Mouse (Mus musculus) liver, embryonic 13.5 days (tissue): ENCODE measurements around the gene Thsd4. TPM values are rescaled to one million over a fixed set of nuclear protein-coding genes. Genes with fewer than 3 reads are reported as not detected.
"Not testable (repeated sequence)": the region's sequence is repeated elsewhere in the genome, so short reads cannot be mapped to it uniquely, and the experiment has no call there.

Experiments
- ATAC-seq: fragments of 200-750 bp; cut with Nextera tagmentation; 2 replicates; pipeline ENCODE4 v1.8.0; 2017; ENCODE audit warnings: low read depth, mild to moderate bottlenecking, moderate number of reproducible peaks, moderate library complexity
- DNase-seq: peaks from one replicate; pipeline ENCODE4 v3.0.0; 2022
- H3K27ac ChIP-seq: fragments of 300-500 bp; sonication (generic); 2 replicates; pipeline ENCODE4 v1.5.1; 2015; ENCODE audit warnings: moderate library complexity, mild to moderate bottlenecking, inconsistent platforms
- H3K27me3 ChIP-seq: fragments of 300-500 bp; sonication (generic); 2 replicates; pipeline ENCODE4 v1.6.1; 2015; ENCODE audit warnings: mild to moderate bottlenecking, inconsistent platforms
- H3K36me3 ChIP-seq: fragments of 300-500 bp; sonication (generic); 2 replicates; pipeline ENCODE4 v1.6.1; 2015; ENCODE audit warnings: mild to moderate bottlenecking, inconsistent platforms
- H3K4me1 ChIP-seq: fragments of 300-500 bp; sonication (generic); replicated peaks from 2 replicates; pipeline ENCODE4 v1.6.1; 2015; ENCODE audit warnings: inconsistent platforms
- H3K4me2 ChIP-seq: fragments of 300-500 bp; sonication (generic); 2 replicates; pipeline ENCODE4 v1.6.1; 2015; ENCODE audit warnings: inconsistent platforms, mild to moderate bottlenecking, moderate library complexity
- H3K4me3 ChIP-seq: fragments of 300-500 bp; sonication (generic); replicated peaks from 2 replicates; pipeline ENCODE4 v1.5.1; 2015; ENCODE audit warnings: mild to moderate bottlenecking, inconsistent platforms
- H3K9ac ChIP-seq: fragments of 300-500 bp; sonication (generic); 2 replicates; pipeline ENCODE4 v1.6.1; 2015; ENCODE audit warnings: mild to moderate bottlenecking, inconsistent platforms
- H3K9me3 ChIP-seq: fragments of 300-500 bp; sonication (generic); replicated peaks from 2 replicates; pipeline ENCODE4 v1.6.1; 2016; ENCODE audit warnings: inconsistent platforms
- WGBS: fragments of 180-500 bp; shearing (Covaris S2); methylation state at CpG from one replicate; pipeline ENCODE4 v1.1.7; 2015; ENCODE audit not compliant: insufficient replicate concordance; 5-methylcytosine and 5-hydroxymethylcytosine counted together
- polyA plus RNA-seq: library from polyadenylated mRNA; unstranded; fragments of >200 nt; fragmentation: Nextera tagmentation; extraction: Ambion mirVana; gene quantifications from 2 replicates; pipeline ENCODE4 v1.2.1, GENCODE M21; 2015

The Thsd4 gene
- polyA plus RNA-seq, 1 experiment from 2014 or later, result 1.2 TPM

GRCm38 (mm10) chr9:60279556-60279955 is 242.3 kb downstream of the Thsd4 start:
- H3K4me3 ChIP-seq, result peak overlapping the region; percentile 26
- peak overlapping the region; percentile 60 for H3K9ac ChIP-seq
- peaks cover 8% of the 10 kb centered on the region for H3K27me3 ChIP-seq
- H3K9me3 ChIP-seq, result no peaks in the 10 kb centered on the region
- peak; percentile 91 for ATAC-seq
- no peaks in the 10 kb centered on the region for H3K36me3 ChIP-seq
- peaks cover 71% of the 10 kb centered on the region for H3K4me1 ChIP-seq
- H3K4me2 ChIP-seq, result peak overlapping the region; percentile 63
- 14% methylated on average over 6 of the region's 6 CpGs for WGBS
- H3K27ac ChIP-seq, result peak overlapping the region; percentile 90
- peak; percentile 84 for DNase-seq

GRCm38 (mm10) chr9:60276351-60276750 is 245.5 kb downstream of the Thsd4 start:
- H3K9me3 ChIP-seq, result no peaks in the 10 kb centered on the region
- 27% methylated on average over 5 of the region's 5 CpGs for WGBS
- no peak overlapping the region for H3K4me3 ChIP-seq
- no peaks in the 10 kb centered on the region for H3K36me3 ChIP-seq
- DNase-seq, result no peak
- H3K27ac ChIP-seq, result peak overlapping the region; percentile 30; the same call in 1 of the 2 replicates
- no peak for ATAC-seq
- H3K4me1 ChIP-seq, result peaks cover 93% of the 10 kb centered on the region
- H3K9ac ChIP-seq, result no peak overlapping the region
- peaks cover 5% of the 10 kb centered on the region for H3K27me3 ChIP-seq
- H3K4me2 ChIP-seq, result no peak overlapping the region

- H3K4me1 ChIP-seq, result peaks cover 87% of the 10 kb centered on the region
- no peak overlapping the region for H3K9ac ChIP-seq
- no peak overlapping the region for H3K4me3 ChIP-seq
- H3K4me2 ChIP-seq, result no peak overlapping the region
- DNase-seq (no peak), ATAC-seq (no peak)
- 28% methylated on average over 12 of the region's 12 CpGs for WGBS
- H3K27me3 ChIP-seq, result peaks cover 5% of the 10 kb centered on the region
- H3K36me3 ChIP-seq, result no peaks in the 10 kb centered on the region
- H3K27ac ChIP-seq, result no peak overlapping the region
- no peaks in the 10 kb centered on the region for H3K9me3 ChIP-seq
Observed at GRCm38 (mm10) chr9:60275410-60276159, 246.3 kb downstream of the Thsd4 start.

- no peak for DNase-seq
- Histone ChIP-seq H3K4me1 (peaks cover 83% of the 10 kb centered on the region), H3K27ac (0 out of 2 replicates have a peak overlapping the region, but pooled peaks have one; percentile 6), H3K4me3 (no peak overlapping the region), H3K9ac (no peak overlapping the region), H3K27me3 (peaks cover 5% of the 10 kb centered on the region), H3K36me3 (no peaks in the 10 kb centered on the region), H3K4me2 (no peak overlapping the region), H3K9me3 (no peaks in the 10 kb centered on the region)
- ATAC-seq, result no peak
- WGBS, result 51% methylated on average over 4 of the region's 4 CpGs
Observed at GRCm38 (mm10) chr9:60274503-60274902, 247.3 kb downstream of the Thsd4 start.

- not testable (repeated sequence) for H3K9me3 ChIP-seq, H3K27me3 ChIP-seq, H3K36me3 ChIP-seq
- H3K4me1 ChIP-seq, result peaks cover 66% of the 10 kb centered on the region
- H3K9ac ChIP-seq, result peak overlapping the region; percentile 49
- DNase-seq (peak; percentile 23), ATAC-seq (peak; percentile 60)
- H3K4me2 ChIP-seq, result peak overlapping the region; percentile 48
- WGBS, result 53% methylated on average over 8 of the region's 8 CpGs
- H3K27ac ChIP-seq, result peak overlapping the region; percentile 63
- H3K4me3 ChIP-seq, result peak overlapping the region; percentile 46
Observed at GRCm38 (mm10) chr9:60272345-60272744, 249.5 kb downstream of the Thsd4 start.

GRCm38 (mm10) chr9:60271940-60272339 is 249.9 kb downstream of the Thsd4 start:
- peak; percentile 55; the same call in 1 of the 2 replicates for ATAC-seq
- Histone ChIP-seq H3K9me3 (no peaks in the 10 kb centered on the region), H3K4me1 (peaks cover 62% of the 10 kb centered on the region), H3K9ac (peak overlapping the region; percentile 49), H3K4me3 (peak overlapping the region; percentile 46), H3K27me3 (no peaks in the 10 kb centered on the region), H3K4me2 (peak overlapping the region; percentile 48), H3K27ac (peak overlapping the region; percentile 63), H3K36me3 (no peaks in the 10 kb centered on the region)
- 48% methylated on average over 2 of the region's 2 CpGs for WGBS
- DNase-seq, result peak; percentile 25

GRCm38 (mm10) chr9:60269807-60270206 is 252.0 kb downstream of the Thsd4 start:
- Histone ChIP-seq H3K9me3 (no peaks in the 10 kb centered on the region), H3K27ac (peak overlapping the region; percentile 71), H3K4me3 (no peak overlapping the region), H3K27me3 (no peaks in the 10 kb centered on the region), H3K36me3 (no peaks in the 10 kb centered on the region), H3K4me1 (peaks cover 47% of the 10 kb centered on the region), H3K9ac (no peak overlapping the region), H3K4me2 (no peak overlapping the region)
- DNase-seq (peak; percentile 11), ATAC-seq (peak; percentile 88)
- WGBS, result 29% methylated on average over 5 of the region's 5 CpGs

GRCm38 (mm10) chr9:60267273-60267626 is 254.6 kb downstream of the Thsd4 start:
- no peaks in the 10 kb centered on the region for H3K9me3 ChIP-seq
- DNase-seq (no peak), ATAC-seq (no peak)
- H3K4me2 ChIP-seq, result no peak overlapping the region
- no peak overlapping the region for H3K4me3 ChIP-seq
- H3K4me1 ChIP-seq, result peaks cover 40% of the 10 kb centered on the region
- no peak overlapping the region for H3K27ac ChIP-seq
- no peaks in the 10 kb centered on the region for H3K36me3 ChIP-seq
- 72% methylated on average over 5 of the region's 5 CpGs for WGBS
- H3K9ac ChIP-seq, result no peak overlapping the region
- H3K27me3 ChIP-seq, result no peaks in the 10 kb centered on the region

- no peak overlapping the region for H3K4me3 ChIP-seq
- no peaks in the 10 kb centered on the region for H3K36me3 ChIP-seq
- H3K4me1 ChIP-seq, result peaks cover 40% of the 10 kb centered on the region
- DNase-seq (no peak), ATAC-seq (no peak)
- 78% methylated on average over 15 of the region's 15 CpGs for WGBS
- H3K9ac ChIP-seq, result no peak overlapping the region
- H3K27me3 ChIP-seq, result no peaks in the 10 kb centered on the region
- H3K27ac ChIP-seq, result no peak overlapping the region
- no peak overlapping the region for H3K4me2 ChIP-seq
- H3K9me3 ChIP-seq, result no peaks in the 10 kb centered on the region
Observed at GRCm38 (mm10) chr9:60266583-60267272, 255.1 kb downstream of the Thsd4 start.

GRCm38 (mm10) chr9:60264586-60265325 is 257.1 kb downstream of the Thsd4 start:
- H3K4me1 ChIP-seq, result peaks cover 40% of the 10 kb centered on the region
- H3K27ac ChIP-seq, result no peak overlapping the region
- DNase-seq, result no peak

GRCm38 (mm10) chr9:60262515-60263140 is 259.2 kb downstream of the Thsd4 start:
- Histone ChIP-seq H3K9me3 (no peaks in the 10 kb centered on the region), H3K27me3 (no peaks in the 10 kb centered on the region), H3K27ac (peak overlapping the region; percentile 26), H3K4me1 (peaks cover 44% of the 10 kb centered on the region), H3K36me3 (no peaks in the 10 kb centered on the region), H3K9ac (no peak overlapping the region; the same call in 1 of the 2 replicates), H3K4me2 (peak overlapping the region; percentile 22), H3K4me3 (no peak overlapping the region)
- WGBS, result 24% methylated on average over 6 of the region's 6 CpGs
- peak; percentile 86 for ATAC-seq
- DNase-seq, result peak; percentile 38

More at GRCm38 (mm10) chr9:60264586-60265325, 257.1 kb downstream of the Thsd4 start:
- no peaks in the 10 kb centered on the region for H3K36me3 ChIP-seq
- H3K9ac ChIP-seq, result no peak overlapping the region
- H3K4me3 ChIP-seq, result no peak overlapping the region
- WGBS, result 51% methylated on average over 10 of the region's 10 CpGs
- no peaks in the 10 kb centered on the region for H3K9me3 ChIP-seq
- ATAC-seq, result no peak
- no peaks in the 10 kb centered on the region for H3K27me3 ChIP-seq
- no peak overlapping the region for H3K4me2 ChIP-seq
